Mouse (Mus musculus) ES-Bruce4 (cell line): Measurements from ENCODE around the gene Col5a1.

Source experiments
- CTCF ChIP-seq: IDR thresholded peaks from one replicate; pipeline ENCODE4 v1.8.1; 2011; ENCODE audit warnings: low read depth, low read length
- EP300 ChIP-seq: IDR thresholded peaks from 2 replicates; pipeline ENCODE4 v1.6.1; 2011; ENCODE audit warnings: low read depth, low read length; ENCODE audit not compliant: insufficient read depth
- POLR2A ChIP-seq: IDR thresholded peaks from one replicate; pipeline ENCODE4 v1.8.1; 2011; ENCODE audit warnings: low read length; ENCODE audit not compliant: insufficient read depth

- TF ChIP-seq EP300, result no peak
- TF ChIP-seq POLR2A, result no peak
- TF ChIP-seq CTCF, result no peak
Measured at GRCm38 (mm10) chr2:27847851-27848435, 38.3 kb upstream of the Col5a1 start.
